Mouse (Mus musculus) small intestine, adult 2 months (tissue): Measurements from ENCODE around the gene Sgsh.
A peak's percentile ranks its signal among the peaks of the same experiment; 100 is the strongest.

Source experiments
- CTCF ChIP-seq: fragments of 200-500 bp; IDR thresholded peaks from 2 replicates; pipeline ENCODE4 v1.5.1; 2012; ENCODE audit warnings: low read depth, mild to moderate bottlenecking, control low read depth, inconsistent platforms, low read length, moderate library complexity, mixed read lengths; ENCODE audit not compliant: insufficient replicate concordance, insufficient read length; ENCODE audit errors: extremely low read depth
- POLR2A ChIP-seq: fragments of 200-500 bp; IDR thresholded peaks from 2 replicates; pipeline ENCODE4 v1.6.1; 2012; ENCODE audit warnings: low read depth, mild to moderate bottlenecking, control low read depth, inconsistent platforms, low read length, moderate library complexity

DNA sequence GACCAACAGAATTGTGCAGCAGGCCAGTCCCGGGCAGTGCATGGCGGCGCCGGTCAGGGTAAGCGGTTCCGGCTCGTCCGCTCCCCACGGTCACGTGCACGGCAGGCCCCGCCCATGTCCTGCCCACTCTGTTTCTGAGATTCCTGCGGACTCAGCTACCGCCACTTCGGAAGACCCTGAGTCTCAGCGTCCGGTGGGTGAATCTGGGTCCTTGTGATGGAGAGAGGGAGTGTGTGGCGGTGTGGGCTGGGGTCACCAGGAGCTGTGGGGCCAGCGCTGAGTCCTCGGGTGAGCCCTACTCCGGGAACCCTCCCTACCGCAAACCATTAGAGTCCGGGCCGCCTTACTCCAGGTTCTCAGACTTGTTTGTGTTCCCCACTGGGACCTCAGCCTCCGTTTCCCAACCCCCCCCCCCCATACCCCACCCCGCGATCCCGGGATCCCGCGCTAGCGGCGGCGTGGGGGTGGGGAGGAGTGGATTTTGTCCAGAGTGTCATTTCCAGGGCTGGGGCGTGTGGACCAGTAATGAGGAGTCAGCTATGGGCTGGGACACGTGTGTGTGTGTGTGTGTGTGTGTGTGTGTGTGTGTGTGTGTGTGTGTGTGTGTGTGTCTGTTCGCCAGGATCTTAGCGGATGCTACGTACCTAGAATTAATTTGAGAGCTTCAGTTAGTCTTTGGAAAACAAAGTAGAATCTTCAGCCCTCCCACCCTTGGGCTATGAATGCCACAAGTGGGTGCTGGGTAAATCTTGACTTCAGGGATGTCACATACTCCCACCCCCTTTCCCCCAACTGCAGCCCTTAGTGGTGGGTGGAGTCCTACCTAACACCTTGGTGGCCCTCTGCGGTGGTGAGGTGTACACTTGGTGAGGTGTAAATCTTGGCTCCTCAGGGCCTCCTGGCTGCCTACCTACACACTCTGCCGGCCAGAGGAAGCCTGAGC, at the start of gene Sgsh, which contains the start of gene Slc26a11:
- TF ChIP-seq POLR2A (0 out of 2 replicates have a peak, but pooled peaks have one; percentile 25), CTCF (no peak)
